Mouse (Mus musculus) 416B (cell line): Measurements from ENCODE around the gene Osm.

Experiments used
- DNase-seq: peaks from one replicate; pipeline ENCODE4 v3.0.0; 2011; ENCODE audit warnings: low read depth

The Osm gene

DNA sequence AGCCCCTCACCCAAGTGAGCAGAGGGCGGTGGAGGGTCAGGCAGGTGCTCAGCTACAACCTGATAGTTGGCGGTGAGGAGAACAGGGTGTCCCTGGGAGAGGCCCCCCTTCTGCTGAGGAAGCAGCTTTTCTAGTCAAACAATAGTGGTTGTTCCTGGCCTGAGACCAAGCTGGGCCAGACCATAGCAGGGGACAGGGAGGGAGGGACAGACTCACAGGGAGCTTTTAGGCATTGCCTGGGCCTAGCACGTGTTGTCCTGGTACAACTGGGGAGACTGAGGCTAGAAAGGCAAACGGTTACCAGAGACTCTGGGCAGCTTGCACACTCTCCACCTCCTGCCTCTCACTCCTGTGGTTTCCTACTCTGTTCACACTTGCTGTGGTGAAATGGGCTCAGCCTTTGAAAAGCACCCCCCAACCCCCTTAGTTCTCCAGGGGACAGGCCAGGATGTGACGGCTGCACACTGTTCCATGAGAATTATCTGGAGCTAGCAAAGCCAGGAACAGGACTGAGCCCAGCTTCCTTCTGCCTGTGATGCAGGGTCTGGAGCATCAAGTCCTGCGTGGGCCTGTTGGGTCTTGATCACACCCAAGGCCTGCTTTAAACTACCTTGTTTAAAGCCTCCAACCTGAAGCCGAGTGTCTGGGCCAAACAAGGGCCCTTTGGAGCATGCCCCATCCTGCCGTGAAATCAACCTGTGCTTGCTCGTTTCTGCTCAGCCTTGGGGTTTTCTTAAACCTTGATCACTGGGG lies 19.8 kb upstream of the Osm start:
- no peak for DNase-seq

DNA sequence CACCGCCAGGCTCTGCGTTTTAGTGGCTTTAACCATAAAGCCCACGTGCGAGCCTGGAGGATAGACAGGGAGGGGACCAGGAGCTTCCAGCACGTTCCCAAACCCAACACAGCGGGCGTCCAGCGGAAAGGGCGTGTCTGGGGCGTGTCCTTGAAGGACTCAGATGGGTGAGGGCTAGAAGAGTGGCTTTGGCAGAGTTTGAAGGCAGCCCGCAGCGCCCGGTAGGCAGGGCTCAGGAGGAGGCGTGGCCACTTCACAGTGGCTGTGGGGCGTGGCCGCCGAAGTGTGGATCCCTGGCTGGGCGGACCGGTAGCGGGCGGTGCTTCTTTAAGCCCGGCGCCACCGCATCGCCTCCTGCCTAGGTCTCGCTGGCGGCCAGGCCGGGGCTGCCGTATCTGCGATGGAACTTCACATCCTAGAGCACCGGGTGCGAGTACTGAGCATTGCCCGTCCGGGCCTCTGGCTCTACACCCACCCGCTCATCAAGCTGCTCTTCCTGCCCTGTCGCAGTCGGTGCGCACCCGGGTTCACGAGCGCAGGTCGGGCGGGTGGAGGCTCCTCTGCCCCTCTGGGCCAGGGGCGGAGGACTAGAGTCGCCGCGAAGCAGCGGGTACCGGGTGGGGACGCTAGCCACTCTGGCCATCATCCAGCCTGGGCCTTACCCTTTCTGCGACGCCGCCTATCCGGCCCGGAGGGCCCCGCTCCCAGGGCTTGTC lies 18.1 kb upstream of the Osm start, which contains the start of gene Castor1:
Gene Castor1, plus strand, starts transcription at position 312 of the 716 bp plus-strand sequence.
- no peak for DNase-seq

DNA sequence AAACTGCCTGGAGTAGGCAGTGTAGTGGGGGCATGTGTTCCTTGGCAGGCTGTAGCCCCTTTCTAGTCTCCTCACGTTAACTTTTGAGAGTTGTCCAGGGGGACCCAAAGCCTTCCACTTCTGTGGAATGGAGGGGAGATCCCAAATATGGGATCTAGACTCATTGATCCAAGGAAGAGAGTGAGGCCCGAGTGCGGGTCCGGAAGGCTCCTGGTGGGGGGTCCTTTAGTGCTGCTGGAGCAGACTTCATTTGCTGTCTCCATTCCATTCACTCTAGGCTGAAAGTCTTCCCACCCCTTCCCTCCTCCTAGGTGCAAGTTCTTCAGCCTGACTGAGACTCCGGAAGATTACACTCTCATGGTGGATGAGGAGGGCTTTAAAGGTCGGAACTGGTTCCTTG lies 17.6 kb upstream of the Osm start:
- DNase-seq, result no peak

DNA sequence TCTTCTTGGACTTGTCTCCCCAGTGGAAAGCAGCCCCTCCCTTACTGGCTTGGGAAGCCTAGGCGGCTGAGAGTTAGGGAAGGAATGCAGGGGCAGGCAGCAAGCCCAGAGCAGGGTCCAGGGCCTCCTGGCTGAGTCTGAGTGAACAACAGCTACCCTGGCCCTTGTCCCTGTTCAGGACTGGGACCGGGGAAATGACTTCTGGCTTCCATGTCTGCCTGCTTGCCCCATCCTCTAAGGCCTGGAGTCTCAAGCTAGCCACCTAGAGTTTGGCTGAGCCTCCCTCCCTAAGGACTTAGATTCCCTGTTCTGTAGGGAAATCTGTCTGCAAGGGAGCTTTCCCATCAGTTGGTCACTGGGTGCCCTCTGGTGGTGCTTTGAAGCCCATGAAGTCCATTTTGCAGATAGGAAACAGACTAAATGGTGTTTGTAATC lies 16.9 kb upstream of the Osm start:
- peak; percentile 81 for DNase-seq

DNA sequence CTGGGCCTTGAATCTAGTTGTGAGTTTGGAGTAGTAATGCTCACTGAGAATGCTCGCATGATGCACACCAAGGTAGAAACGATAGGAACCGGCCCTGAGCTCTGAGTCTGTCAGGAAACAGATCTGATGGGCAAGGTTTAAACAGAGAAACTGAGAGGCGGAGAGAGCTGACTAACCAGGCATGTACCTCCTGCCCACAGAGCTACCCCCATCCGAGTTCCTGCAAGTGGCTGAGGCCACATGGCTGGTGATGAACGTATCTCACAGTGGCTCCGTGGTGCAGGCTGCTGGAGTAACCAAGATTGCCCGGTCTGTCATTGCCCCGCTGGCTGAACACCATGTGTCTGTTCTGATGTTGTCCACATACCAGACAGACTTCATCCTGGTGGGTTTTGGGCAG lies 16.3 kb upstream of the Osm start:
- DNase-seq, result no peak

DNA sequence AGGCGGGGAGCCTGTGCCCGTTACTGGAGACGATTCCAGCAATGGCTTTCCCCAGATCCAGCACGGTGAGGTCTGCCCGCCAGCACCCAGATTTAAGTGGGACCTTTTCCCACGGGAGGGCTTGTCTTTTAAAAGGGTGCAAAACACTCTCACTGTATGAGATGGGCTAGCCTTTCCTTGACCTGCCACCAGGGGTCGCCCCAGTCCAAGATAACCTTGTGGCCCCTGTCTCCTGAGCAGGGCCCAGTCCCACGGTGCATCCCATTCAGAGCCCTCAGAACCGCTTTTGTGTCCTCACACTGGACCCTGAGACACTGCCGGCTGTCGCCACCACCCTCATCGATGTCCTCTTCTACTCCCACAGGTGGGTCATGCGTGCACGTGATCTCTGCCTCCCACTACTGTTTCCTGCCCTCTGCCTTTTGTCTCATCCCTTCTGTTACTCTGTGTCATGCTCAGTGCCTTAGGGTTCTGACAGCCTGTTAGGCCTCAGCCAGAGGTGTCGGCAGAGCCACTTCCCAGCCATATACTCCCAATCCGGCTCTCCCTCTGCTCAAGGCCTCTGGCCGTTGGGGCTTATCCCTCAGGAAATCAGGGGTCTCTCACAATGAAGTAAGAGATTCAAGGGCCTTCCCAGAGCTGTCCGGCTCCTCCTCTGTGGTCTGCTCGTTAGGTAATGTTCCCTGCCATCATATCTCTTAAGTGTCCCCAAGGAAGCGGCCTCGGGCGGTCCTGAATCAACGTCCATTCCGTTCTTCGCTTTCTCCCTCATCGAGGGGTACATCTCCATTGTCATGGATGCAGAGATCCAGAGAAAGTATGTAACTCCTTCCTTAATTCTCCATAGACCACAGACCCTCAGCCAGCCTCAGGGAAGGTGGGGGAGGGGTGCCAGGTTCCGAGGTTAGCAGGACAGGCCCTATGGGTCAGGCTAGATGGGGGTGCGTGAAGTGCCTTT lies 15.5 kb upstream of the Osm start:
- DNase-seq, result peak; percentile 76

DNA sequence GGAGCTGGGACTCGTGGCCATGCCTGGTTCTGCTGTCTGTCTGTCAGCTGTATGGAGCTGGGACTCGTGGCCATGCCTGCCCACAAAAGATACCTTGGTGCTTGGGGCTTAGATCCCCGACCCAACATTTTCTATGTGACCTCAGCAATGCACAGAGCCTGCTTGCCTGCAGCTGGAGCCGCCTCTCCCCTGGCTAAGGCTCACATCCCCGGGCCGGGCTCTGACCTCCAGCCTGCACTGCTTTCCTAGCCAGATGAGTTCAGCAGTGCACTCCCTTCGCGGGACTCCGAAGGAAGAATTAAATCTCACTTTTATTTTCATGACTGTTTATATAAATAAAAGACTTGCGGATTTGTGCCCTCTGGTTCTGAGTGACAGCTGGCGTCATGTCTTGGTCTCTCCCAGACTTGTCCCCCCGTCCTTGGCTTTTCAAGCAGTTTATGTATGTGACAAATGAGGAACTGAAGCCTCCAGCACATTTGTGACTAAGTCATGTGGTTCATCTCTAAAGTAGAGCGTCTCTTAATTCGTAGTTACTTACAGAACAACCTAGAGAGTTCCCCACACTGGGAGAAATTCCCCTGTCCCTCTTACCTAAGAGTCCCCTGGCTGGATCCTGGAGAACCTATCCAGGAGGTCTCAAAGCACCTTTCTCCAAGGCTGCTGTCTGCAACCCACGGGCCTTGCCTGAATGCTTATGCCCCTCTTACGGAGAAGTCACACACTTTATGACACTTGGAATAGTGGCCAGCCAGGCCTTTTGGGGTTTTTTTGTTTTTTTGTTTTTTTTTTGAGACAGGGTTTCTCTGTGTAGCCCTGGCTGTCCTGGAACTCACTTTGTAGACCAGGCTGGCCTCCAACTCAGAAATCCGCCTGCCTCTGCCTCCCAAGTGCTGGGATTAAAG lies 13.9 kb upstream of the Osm start:
- no peak for DNase-seq

DNA sequence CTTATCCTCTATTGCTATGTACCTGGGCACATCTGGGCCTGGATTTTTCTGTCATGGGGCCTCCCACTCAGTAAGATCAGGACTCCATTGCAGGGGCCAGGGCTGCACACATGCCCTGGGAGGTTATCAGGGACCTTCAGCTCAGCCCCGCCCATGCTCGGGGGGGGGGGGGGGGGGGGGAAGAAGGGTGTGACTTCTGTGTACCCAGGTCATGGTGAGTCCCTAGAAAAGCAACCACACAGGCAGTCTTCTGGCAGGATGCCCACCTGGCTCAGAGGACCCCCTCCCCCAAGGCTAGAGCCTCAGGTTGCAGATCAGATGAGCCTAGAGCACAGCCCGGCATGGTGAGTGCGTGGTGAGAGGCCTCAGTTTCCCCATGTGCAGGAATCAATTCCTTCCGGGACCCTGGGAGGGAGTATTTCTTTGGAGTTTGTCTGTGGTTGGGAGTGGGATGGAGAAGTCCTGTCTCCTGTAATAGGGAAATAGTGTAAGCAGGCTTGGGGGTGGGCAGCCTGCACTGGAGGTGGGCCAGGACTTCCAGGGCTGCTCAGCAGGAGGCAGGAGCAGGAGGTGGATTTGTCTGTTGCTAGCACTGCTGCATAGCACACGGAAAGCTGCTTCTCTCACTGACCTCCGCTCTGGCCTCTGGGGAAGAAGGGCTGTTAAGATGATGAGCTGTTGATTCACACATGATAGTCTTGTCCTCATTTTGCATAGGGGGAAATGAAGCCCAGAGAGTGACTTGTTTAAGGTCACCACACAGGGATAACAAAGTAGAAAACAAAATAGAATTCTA lies 12.6 kb upstream of the Osm start:
- DNase-seq, result no peak

DNA sequence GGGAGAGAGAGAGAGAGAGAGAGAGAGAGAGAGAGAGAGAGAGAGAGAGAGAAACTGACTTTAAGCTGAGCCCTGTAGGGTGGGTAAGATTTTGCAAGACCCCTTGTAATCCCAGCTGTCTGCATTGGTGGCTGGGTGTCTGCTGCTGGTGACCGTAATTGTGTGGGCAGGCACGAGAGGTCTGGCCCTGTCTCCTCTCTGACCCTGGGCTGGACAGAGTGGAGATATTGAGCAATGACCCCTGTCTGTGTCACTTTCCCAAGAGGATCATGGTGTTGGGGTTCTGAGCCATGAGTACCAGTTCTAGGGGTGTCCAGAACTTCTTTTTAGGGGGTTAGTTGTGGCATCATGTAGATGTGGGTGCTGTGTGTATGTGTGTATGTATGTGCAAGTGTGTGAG lies 12.0 kb upstream of the Osm start:
- no peak for DNase-seq

DNA sequence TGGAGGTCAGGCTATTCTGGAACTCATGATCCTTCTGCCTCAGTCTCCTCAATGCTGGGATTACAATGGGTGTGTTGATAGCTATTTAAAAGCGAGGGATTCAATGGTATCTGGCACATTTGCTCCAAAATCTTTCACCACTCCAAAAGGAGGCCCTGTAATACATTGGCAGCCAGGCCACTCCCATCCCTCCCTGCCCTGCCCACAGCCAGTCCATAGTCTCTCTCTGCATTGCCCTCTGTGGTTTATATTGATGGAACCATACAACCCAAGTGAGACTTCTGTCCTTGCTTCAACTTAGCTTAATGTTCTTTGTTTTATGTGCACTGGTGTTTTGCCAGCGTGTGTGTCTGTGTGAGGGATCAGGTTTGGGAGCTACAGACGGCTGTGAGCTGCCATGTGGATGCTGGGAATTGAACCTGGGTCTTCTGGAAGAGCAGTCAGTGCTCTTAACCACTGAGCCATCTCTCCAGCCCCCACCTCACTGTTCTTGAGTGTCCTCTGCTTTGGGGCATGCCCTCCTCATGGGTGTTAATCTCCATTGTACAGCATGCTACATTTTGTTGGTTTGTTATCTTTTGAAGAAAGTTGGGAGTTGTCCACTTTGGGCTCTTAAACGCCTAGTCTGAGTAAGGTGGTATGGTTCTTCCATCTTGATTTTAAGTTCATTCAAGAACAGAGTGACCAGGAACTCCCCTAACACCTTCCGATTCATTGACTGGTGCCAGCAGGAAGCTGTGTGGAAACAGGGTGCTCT lies 9.5 kb upstream of the Osm start:
- no peak for DNase-seq

DNA sequence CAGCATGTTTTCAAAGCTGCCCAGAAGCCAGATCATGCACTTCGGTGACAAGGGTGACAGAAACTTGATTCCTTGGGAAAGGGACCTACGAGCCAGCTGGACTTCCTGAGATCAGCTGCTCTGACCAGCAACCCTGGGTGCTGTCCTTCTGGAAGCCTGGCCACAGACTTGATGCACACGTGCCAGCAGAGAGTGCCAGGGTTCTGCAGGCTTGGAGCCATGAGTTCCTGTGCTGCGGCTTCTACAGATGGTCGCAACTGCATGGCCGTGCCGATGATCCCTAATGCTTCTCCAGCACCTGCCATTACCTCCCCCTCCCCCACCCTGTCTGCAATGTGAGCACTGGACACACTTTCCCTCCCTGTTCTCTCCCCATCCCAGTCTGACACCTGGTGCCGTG lies 7.8 kb upstream of the Osm start:
- no peak for DNase-seq

DNA sequence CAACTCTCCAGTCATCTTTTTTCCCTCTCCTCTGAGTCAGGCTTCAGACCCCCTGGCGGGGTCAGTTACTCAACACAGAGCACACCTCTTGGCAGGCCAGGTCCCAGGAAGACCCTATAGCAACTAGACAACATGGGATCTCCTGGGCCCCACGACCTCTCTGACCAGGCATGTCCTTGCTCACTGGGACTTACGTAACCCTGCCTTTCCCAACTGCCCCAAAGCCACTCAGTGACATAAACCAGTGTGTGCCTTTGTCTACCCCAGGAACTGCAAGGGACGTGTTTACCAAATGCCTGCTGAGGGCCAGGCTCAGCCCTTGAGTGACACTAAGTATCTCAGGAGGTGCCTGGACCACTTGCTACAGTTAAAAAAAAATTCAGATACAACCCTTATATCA lies 6.4 kb upstream of the Osm start:
- DNase-seq, result peak; percentile 48

DNA sequence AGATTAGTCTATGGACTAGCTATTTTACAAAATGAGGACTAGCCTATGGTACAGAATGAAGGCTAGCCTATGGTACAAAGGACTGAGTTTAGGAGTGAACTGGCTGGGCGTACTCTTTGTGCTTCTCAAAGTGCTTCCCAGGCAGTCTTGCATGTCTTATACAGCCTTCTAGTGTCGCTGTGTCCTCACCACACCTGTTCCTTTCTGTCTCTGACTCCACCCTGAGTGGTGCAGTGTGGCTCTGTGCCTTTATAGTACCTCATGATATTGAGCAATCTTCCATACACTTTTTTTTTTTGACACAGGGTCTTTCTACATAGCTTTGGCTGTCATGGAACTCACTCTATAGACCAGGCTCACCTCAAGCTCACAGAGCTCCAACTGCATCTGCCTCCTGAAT lies 4.8 kb upstream of the Osm start:
- DNase-seq, result no peak

DNA sequence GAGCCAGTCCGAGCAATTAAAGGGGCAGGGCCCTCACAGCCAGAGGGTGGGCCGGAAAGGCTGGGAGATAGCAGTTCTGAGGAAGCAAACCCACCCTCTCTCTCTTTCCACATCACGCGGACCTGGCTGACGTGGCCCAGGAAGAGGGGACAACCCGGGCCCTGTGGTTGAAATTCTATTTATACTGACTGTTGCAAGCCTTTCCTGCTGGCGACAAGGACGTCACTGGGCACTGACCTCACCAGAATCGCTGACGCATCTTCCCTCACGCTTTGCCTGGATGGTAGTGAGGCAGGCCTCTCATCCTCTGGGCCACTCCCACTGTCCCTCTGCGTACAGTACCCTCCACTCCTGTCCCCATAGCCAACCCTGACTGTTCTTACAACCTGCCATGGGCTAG lies 3.6 kb upstream of the Osm start:
- DNase-seq, result peak; percentile 94

DNA sequence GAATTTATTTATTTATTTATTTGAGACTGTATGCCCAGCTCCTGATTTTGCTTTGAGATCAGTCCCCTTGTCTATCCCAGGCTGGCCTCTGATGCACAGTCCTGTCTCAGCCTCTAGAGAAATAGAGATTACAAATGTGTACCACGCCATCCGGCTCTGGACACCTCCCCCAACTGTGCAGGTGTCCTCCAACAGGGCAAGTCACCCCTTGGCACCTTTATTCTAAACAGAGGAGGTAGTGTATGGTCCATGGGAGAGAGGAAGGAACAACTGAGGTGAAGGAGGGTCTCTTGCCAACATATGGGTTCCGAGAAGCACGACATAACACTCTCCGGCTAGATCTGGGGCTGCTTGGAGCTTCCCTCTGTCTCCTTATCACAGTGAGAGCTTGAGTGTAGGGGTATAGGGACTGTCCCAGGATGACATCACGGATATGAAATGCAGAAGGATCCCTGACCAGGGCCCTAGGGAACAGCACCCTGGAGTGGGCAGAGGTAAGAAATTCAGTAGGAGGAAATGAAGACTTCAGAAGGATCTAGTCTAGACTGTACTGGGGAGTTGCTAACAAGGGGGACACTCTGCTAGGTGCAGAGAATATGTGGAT lies 1.1 kb upstream of the Osm start:
- no peak for DNase-seq

DNA sequence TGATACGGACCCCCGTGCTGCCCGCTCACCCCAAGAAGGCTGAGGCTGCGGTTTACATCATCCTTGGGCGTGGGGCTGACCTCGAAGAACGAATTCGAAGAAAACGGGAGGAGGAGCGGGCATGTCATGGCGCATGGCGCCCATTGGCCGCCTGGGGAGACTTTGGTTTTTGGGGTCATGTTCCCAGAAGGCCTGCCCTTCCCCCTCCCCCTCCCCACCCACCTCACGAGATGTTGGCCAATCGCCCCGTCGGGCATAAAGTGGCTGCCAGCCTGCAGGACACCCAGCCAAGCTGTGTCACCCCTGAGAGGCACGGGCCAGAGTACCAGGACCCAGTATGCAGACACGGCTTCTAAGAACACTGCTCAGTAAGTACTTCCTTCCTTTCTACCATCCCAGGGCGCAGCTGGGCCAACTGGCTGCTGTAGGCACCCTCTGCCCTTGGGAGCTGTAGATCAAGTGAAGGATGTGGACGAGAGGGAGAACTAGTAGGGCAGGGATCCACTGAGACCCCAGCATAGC lies 387 bp downstream of the Osm start:
- DNase-seq, result peak; percentile 94

DNA sequence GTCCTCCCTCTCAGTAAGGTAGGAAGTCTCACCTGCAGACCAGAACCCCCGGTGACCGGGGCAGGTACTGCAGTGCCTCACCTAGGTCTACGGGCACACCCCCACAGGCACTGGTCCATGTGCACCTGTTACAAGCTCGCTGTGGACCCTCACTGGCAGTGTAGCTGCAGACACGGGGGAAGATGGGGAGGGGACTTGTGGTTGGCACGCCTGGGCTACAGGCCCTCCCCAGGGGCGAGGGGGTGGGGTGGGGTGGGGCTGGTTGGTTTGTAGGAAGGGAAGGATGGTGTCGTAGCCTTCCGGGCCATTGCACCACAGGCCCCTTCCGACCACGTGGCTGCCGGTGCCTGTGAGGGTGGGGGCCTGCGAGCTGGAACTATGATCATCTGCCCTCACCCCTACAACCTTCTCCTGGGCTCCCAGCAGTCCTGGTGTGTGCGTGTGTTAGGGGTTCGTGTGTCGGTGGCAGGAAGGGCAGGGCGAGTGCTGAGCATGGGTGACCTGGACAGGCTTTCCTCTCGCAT lies 1.2 kb downstream of the Osm start:
- peak; percentile 89 for DNase-seq

DNA sequence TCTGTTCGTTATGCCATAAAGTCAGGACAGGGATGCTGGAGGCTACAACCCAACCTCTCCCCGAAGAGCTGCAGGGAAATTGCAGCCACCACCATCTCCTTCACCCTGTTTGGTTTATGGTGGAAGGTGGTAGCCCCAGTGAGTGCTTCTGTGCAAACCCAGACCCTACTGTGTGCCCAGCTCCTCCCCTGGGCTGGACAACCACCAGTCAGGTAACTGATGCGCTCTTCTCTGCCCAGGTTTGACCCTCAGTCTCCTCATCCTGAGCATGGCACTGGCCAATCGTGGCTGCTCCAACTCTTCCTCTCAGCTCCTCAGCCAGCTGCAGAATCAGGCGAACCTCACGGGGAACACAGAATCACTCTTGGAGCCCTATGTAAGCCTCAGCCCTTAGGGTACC lies 1.9 kb downstream of the Osm start:
- DNase-seq, result no peak

DNA sequence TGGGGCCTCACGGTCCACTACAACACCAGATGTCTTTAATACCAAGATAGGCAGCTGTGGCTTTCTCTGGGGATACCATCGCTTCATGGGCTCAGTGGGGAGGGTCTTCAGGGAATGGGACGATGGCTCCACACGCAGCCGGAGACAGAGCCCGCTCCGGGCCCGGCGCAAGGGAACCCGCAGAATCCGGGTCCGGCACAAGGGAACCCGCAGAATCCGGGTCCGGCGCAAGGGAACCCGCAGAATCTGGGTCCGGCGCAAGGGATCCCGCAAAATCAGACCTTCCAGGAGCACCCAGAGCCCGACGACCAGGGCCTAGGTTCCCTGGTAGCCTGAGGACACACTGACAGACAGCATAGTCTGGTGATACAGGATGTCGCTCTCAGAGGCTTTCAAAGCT lies 3.5 kb downstream of the Osm start:
- no peak for DNase-seq
